Mouse (Mus musculus) testis, adult 2 months (tissue): ENCODE measurements around the gene Polr2m.

Source experiments
- CTCF ChIP-seq: fragments of 200-500 bp; IDR thresholded peaks from 2 replicates; pipeline ENCODE4 v1.5.1; 2012; ENCODE audit warnings: low read depth, mild to moderate bottlenecking, inconsistent platforms, low read length, moderate library complexity; ENCODE audit not compliant: control insufficient read depth, insufficient read depth, insufficient replicate concordance
- POLR2A ChIP-seq: fragments of 200-500 bp; IDR thresholded peaks from 2 replicates; pipeline ENCODE4 v1.6.1; 2012; ENCODE audit warnings: low read depth, mild to moderate bottlenecking, inconsistent platforms, low read length, moderate library complexity; ENCODE audit not compliant: control insufficient read depth

GRCm38 (mm10) chr9:71453917-71454316 lies 31.8 kb downstream of the Polr2m start:
- TF ChIP-seq POLR2A = no peak
- no peak for TF ChIP-seq CTCF
